Mouse (Mus musculus) thymus, adult 2 months (tissue): ENCODE measurements around the gene Cplx1.

Experiments used
- CTCF ChIP-seq: fragments of 200-500 bp; IDR thresholded peaks from 2 replicates; pipeline ENCODE4 v1.5.1; 2012; ENCODE audit warnings: mild to moderate bottlenecking, control low read depth, low read length, moderate library complexity, borderline replicate concordance; ENCODE audit not compliant: control insufficient read depth, poor library complexity, insufficient read depth; ENCODE audit errors: extremely low read depth
- POLR2A ChIP-seq: fragments of 200-500 bp; IDR thresholded peaks from 2 replicates; pipeline ENCODE4 v1.6.1; 2012; ENCODE audit warnings: mild to moderate bottlenecking, low read length, control low read depth, moderate library complexity; ENCODE audit not compliant: control insufficient read depth, poor library complexity, insufficient read depth; ENCODE audit errors: extremely low read depth

- TF ChIP-seq POLR2A: no peak
- no peak for TF ChIP-seq CTCF
Observed at GRCm38 (mm10) chr5:108516655-108517054, 33.2 kb downstream of the Cplx1 start.
